Mouse (Mus musculus) brain, embryonic 14.5 days (tissue): ENCODE data around the gene 1600014C10Rik. TPM values are rescaled to one million over a fixed set of nuclear protein-coding genes. Genes with fewer than 3 reads are reported as not detected.
A peak's percentile ranks its signal among the peaks of the same experiment; 100 is the strongest.

Experiments
- DNase-seq: peaks from one replicate; pipeline ENCODE4 v3.0.0-alpha.2; 2011; ENCODE audit warnings: low read depth
- CTCF ChIP-seq: fragments of 200-500 bp; IDR thresholded peaks from 2 replicates; pipeline ENCODE4 v1.5.1; 2012; ENCODE audit warnings: inconsistent platforms, mild to moderate bottlenecking, moderate library complexity, borderline replicate concordance; ENCODE audit not compliant: insufficient read depth, insufficient read length; ENCODE audit errors: extremely low read depth
- POLR2A ChIP-seq: fragments of 200-500 bp; IDR thresholded peaks from 2 replicates; pipeline ENCODE4 v1.6.1; 2012; ENCODE audit warnings: mild to moderate bottlenecking, inconsistent platforms, borderline replicate concordance; ENCODE audit not compliant: poor library complexity, insufficient read depth, insufficient read length, severe bottlenecking; ENCODE audit errors: extremely low read depth
- polyA plus RNA-seq: library from polyadenylated mRNA; depleted of rRNA; stranded (reverse); fragments of >200 nt; gene quantifications from 2 replicates; pipeline ENCODE4 v1.2.3, GENCODE M21; 2012

1600014C10Rik gene
- polyA plus RNA-seq, 1 experiment: 21.7 TPM

GRCm38 (mm10) chr7:38188281-38189075, 5.5 kb downstream of the 1600014C10Rik start:
- TF ChIP-seq CTCF (no peak), POLR2A (no peak)
- DNase-seq: no peak

GRCm38 (mm10) chr7:38189136-38189982, 6.3 kb downstream of the 1600014C10Rik start:
- DNase-seq: no peak
- no peak for TF ChIP-seq POLR2A
- TF ChIP-seq CTCF: no peak

- DNase-seq: no peak
- peak; percentile 29; the same call in 1 of the 2 replicates for TF ChIP-seq CTCF
- TF ChIP-seq POLR2A: no peak
These were observed 7.2 kb downstream of the 1600014C10Rik start for GRCm38 (mm10) chr7:38190056-38190835.

- TF ChIP-seq CTCF: no peak
- no peak for TF ChIP-seq POLR2A
- no peak for DNase-seq
These were observed 8.1 kb downstream of the 1600014C10Rik start for GRCm38 (mm10) chr7:38191146-38191545.

- TF ChIP-seq CTCF (peak; percentile 41; the same call in 1 of the 2 replicates), POLR2A (no peak)
- DNase-seq: no peak
These were observed 8.6 kb downstream of the 1600014C10Rik start for GRCm38 (mm10) chr7:38191571-38191970.

GRCm38 (mm10) chr7:38199907-38200605, 17.0 kb downstream of the 1600014C10Rik start:
- no peak for TF ChIP-seq POLR2A
- TF ChIP-seq CTCF: no peak
- DNase-seq: no peak

GRCm38 (mm10) chr7:38200606-38201289, 17.7 kb downstream of the 1600014C10Rik start:
- peak; percentile 92 for DNase-seq
- no peak for TF ChIP-seq POLR2A
- TF ChIP-seq CTCF: peak; percentile 100

- TF ChIP-seq CTCF (no peak), POLR2A (no peak)
These were observed 18.3 kb downstream of the 1600014C10Rik start for GRCm38 (mm10) chr7:38201290-38201658.

GRCm38 (mm10) chr7:38204314-38204713, 21.3 kb downstream of the 1600014C10Rik start:
- no peak for DNase-seq
- TF ChIP-seq CTCF (peak; percentile 23; the same call in 1 of the 2 replicates), POLR2A (no peak)

More at GRCm38 (mm10) chr7:38201290-38201658, 18.3 kb downstream of the 1600014C10Rik start:
- no peak for DNase-seq

GRCm38 (mm10) chr7:38205801-38206200, 22.8 kb downstream of the 1600014C10Rik start:
- no peak for TF ChIP-seq CTCF
- no peak for TF ChIP-seq POLR2A
- no peak for DNase-seq

GRCm38 (mm10) chr7:38206564-38206963, 23.5 kb downstream of the 1600014C10Rik start:
- no peak for TF ChIP-seq CTCF

More at GRCm38 (mm10) chr7:38206564-38206963, 23.5 kb downstream of the 1600014C10Rik start:
- DNase-seq: no peak
